Mouse (Mus musculus) bone marrow macrophage, adult 2 months (primary cell): Measurements from ENCODE around the gene Igsf3.

ENCODE experiments used
- CTCF ChIP-seq: IDR thresholded peaks from 2 replicates; pipeline ENCODE4 v1.5.1; 2012; ENCODE audit warnings: low read depth, mild to moderate bottlenecking, low read length, moderate library complexity
- POLR2A ChIP-seq: IDR thresholded peaks from 2 replicates; pipeline ENCODE4 v1.6.1; 2012; ENCODE audit warnings: mild to moderate bottlenecking, low read depth, low read length, borderline replicate concordance

- TF ChIP-seq CTCF (no peak), POLR2A (no peak)
Observed at GRCm38 (mm10) chr3:101412115-101412514, 35.2 kb downstream of the Igsf3 start.
